Mouse (Mus musculus): Measurements from ENCODE around the gene Gng8.

The Gng8 gene

DNA sequence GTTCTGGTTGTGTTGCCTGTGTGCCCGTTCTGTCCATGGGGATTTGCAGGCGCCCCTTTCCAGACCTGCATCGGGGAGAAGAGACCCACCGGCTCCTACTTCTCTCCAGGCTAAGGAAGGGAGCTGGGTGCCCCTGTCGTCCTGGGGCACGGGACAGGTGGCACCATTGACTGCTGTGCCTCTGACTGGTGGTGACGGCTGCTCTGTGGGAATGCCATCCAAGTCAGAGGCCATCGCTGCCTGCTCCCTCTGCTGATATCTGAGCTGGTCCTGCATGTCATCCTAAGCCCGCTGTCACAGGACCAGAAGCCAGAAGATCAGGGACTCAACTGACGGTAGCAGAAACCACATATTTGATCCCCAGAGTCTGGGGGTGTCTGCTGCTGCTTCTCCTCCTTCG, 17.3 kb downstream of the Gng8 start:
- DNase-seq: no peak

DNA sequence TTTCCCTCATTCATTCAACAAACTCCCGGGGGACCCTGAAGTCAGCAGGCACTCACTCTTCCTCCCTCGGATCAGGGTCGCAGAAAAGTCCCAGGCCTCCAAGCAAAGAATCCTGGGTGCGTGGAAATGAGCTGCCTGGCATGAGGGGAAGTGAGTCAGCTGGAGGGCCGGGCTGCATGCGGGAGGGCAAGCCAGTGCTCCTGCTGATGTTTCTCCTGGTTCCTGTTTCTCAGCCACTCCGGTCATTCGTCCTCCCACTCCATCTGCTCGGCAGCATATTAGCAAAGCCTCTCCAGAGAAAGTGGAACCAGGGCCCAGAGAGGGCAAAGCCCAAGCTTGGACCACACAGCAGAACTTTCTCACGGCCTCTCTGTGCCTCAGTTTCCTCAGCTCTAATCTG, 18.3 kb downstream of the Gng8 start:
- no peak for DNase-seq

DNA sequence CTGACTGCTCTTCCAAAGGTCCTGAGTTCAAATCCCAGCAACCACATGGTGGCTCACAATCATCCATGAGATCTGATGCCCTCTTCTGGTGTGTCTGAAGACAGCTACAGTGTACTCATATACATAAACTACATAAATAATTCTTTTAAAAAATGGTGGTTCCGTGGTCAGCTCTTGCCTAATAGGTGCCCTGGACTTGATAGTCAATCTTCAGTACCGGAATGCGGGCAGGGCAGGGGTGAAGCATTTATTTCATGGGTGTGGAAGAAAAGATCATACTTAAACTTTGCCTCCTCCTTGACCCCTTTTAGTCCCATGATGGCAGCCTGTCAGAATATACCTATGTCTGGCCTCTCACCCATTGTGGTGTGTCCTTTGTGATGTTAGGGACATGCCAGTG, 20.3 kb downstream of the Gng8 start:
- DNase-seq: no peak

DNA sequence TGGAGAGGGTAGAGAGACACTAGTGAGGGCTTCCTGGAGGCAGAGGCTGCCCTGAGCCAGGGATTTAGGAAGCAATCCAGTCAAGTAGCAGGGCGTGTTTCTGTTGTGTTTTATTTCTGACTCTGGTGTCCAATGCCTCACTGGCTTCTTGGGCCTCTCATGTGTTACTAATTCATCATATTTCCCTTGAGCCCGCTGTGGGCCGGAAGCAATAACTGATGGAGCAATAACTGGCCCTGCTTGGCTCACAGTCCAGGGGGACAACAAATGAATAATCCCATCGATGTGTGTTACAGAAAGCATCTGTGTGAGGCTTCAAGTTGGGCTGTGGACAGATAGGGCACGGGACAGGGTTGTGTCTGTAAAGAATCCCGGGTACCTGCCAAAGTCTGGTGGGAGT, 20.8 kb downstream of the Gng8 start:
- no peak for DNase-seq

DNA sequence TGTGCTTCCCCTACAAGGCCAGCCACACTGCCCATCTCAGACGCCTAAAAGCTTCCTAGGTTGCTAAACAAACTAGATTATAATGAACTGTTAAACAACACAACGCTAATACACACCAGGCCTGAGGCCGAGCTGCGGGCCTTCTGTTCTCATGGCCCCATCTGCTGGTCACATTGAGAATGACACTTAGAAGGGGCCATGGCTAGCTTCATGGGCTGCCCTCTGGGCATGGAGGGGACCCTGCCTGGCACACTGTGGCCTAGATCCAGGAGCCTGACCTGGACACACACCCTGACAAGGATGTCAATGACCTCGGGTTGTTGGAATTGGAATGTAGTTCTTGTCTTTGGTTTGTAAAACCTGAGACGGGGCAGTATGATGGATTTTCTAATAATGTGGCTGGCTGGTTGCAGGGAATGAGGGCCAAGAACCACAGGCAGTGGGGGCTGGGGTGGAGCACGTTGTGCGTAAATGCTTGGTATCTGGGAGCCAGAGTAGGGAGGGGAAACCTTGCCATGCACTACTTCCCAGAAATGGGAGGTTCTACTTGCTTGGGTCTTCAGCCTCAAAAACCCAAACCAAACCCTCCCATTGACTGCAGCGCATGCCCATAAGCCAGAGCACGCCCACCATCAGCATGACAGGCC, 22.3 kb downstream of the Gng8 start:
- DNase-seq: peak; percentile 54 to 62

DNA sequence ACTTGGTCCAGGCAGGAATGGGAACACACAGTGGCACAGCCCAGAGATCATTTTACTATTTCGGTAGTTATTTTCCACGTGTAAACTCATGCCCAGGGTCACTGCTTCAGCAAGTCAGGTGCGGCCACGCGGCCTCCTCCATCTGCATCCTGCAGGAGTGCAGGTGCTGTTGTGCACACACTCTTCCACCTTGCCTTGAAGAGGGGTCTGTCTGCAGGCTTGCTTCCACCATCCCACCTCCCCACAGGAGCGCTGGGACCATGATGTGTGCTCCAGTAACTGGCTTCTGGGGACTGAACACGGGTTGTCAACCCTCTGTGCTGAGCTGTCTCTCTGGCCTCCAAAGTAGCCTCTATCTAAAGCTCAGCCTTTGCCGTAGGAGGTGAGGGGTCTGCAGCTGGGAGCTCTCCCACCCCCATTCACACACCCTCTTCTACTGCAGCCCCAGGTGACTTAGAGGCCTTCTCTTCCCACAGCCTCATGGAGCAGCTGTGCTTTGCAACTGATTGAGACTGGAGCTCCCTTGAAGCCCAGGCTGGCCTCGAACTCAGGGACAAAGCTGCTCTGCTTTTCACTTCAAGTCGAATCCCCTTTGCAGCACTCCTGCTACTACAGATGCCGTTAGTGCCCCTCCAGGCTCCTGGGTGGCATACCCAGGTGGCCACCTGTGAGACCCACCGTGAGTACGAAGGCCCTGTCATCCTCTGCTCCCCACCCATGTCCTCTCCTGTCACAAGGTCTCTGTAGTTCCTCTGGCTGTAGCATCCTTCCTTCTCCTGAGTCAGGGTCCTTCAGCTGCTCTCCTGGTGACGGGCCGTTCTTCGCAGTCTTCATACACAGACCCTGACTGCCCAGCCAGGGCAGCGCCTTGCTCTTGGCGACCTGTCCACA, 23.1 kb downstream of the Gng8 start:
- DNase-seq: no peak

DNA sequence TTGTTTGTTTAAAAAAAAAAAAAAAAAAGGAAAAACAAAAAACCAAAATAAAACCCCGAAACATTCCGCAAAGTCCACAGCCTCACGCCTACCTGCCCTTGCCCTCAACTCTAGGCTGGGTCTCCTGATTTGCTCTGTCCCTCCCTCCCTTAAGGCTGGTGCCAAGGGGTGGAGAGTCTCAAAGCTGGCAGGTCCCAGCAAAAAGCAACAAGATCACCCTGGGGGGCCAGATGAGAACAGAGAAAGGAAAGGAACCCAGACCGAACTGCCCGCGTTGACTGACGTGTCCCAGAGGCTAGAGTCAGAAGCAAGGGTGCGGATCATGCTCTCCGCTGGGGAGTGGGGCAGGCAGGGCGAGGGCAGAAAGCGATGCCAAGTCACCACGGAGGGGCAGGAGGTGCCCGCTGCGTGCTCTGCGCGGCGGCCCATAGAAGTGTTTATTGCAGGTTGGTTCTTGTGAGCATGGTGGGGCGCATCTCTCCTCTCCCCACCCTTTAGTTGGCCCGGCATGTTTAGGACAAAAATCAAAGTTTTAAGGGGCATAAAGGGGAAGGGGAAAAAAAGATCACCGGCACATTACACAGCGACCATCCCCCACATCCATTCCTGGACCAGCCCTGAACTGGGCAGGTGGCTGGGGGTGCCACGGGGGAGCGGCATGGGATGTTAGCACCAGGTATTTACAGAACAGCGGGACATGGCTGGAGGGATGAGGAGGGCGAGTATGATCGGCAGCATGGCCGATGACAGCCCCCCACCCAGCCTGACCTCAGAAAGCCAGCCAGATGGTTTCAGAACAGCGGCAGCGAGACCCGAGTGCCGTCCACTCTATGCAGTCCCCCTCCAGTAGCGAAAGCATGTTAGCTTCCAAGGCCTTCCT, 24.1 kb downstream of the Gng8 start:
- no peak for DNase-seq

DNA sequence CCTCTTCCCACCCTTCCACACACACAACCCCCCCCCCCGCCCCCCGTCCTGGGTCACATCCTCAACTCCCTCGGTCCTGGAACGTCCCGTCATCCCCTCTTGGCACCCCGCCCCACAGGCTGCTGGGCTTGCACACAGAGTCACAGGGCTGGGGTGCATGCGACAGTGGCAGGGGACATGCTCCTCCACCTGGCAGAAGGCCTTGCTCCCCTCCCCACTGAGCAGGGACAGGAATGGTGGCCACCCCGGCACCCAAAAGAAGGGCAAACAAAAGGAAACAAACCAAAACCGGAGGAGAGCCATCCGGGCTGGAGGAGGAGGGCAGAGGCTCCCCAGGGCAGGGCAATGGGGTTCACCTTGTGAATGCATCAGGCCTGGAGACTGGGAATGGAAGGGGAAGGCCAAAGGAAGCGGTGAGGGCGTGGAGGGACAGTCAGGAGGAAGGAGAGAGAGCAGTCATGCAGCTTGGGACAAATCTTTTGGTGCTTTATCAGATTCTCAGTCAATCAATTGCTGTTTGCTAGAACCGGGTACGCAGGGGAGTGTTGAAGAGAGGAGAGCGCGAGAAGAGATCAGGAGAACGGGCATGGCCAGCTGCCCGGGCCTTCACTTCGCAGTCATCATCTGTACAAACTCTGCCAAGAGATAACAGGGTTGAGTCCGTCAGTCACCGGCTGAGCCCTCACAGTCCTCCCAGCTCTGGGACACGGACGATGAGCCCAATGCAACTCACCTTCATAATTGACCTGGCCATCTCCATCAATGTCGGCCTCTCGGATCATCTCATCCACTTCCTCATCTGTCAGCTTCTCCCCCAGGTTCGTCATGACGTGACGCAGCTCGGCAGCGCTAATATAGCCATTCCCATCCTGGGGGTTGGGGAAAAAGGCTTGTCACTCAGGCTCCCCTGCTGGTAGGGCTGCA, 25.0 kb downstream of the Gng8 start:
- no peak for DNase-seq

DNA sequence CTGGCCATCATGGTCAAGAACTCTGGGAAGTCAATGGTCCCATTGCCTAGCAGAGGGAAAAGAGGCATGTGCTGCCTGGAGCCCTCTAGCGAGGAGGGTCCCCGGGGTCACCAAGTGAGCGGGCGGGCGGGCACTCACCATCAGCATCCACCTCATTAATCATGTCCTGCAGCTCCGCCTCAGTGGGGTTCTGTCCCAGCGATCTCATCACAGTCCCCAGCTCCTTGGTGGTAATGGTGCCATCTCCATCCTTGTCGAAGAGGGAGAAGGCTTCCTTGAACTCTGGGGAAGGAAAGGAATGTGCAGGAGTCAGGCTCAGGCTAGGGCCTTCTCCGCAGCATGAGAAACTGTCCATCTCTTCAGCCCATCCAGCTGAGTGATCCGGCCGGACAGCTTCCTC, 25.9 kb downstream of the Gng8 start:
- DNase-seq: no peak

DNA sequence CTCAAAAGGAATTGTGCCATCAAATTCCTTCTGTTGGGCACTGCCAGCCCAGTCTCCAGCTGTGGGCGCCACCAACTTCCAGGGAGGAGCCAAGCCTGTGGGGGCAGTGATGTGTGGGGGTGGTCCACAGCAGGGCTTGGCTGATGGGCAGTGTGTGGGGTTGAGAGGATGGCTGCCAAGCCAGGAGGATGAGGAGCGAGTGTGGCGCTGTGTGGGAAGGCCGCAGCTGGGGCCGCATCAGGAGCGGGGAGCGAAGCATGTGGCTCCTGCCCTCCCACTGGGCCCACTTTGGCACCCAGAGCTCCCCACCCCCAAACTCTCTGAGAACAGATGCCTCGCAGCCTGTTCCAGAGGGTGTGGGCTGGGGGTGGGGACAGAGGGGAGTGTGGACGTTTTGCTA, 26.4 kb downstream of the Gng8 start:
- DNase-seq: no peak

DNA sequence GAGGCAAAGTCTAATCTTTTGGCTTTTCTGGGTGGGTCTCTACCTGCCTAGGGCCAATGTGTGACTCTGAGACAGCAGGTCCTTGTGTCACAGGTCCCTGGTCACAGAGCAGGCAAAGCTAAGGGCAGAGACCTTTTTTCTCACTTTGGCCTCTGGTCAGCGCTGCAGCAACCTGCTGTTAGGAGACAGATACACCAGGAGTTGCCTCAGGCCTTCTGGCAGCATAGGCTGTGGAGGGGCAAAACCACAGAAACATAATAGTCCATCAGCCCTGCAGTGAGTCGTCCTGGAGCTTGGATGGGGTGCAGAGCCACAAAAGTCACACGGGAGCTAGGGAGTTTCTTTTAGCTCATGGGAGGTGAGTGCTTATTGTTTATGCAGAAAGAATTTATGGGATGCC, 27.1 kb downstream of the Gng8 start:
- no peak for DNase-seq

DNA sequence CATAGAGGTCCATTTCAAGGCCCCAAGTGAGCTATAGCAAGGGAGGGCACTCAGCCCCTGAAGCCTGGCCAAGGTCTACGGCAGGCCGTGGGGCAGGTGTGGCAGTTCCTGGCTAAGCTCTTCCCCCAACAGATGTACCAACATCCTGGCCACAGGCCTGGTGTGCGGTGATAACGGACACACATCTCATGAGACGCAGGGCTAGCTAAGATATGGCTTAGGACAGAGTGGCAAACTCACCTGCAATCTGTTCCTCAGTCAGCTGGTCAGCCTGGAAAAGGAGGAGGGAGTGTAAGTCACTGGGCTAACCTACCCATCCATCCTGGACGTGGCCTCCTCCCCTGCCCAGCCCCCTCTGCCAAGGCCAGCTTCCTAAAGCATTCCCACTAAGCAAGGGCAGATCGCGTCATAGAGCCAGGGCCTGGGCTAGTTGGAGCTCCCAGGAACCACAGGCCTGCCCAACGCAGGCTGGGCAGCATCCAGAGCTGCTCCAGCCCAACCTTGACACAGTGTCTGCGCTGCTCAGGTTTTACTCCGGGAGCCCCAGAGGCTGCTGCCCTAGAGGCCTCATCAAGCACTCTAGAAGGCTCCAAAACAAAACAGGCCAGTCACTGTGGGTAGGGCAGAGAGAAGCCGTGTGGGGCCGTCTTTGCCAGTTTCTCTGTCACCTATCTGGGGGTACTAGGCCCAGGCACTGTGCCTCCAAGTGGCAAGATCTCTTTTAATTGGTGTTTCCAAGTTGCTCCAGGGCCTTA, 28.0 kb downstream of the Gng8 start:
- no peak for DNase-seq

DNA sequence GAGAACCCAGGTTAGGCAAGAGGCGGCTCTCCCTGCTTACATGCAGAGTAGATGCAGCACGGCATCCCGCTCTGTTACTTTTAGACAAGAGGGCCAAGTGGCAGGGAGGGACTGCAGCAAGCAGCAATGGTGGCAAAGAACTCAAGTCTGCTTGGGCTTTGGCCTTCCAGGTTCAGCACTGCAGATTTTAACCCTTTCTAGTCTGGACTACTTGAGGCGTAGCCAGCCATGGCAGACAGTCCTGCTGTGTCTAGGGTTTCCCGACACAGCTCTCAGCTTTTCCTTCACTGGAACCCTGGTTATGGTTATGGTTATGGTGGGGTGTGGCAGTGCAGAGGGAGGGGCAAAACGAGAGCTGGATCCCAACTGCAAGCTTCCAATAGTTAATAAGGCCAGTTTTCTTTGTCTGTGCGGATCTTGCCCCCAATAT, 28.6 kb downstream of the Gng8 start:
- no peak for DNase-seq

DNA sequence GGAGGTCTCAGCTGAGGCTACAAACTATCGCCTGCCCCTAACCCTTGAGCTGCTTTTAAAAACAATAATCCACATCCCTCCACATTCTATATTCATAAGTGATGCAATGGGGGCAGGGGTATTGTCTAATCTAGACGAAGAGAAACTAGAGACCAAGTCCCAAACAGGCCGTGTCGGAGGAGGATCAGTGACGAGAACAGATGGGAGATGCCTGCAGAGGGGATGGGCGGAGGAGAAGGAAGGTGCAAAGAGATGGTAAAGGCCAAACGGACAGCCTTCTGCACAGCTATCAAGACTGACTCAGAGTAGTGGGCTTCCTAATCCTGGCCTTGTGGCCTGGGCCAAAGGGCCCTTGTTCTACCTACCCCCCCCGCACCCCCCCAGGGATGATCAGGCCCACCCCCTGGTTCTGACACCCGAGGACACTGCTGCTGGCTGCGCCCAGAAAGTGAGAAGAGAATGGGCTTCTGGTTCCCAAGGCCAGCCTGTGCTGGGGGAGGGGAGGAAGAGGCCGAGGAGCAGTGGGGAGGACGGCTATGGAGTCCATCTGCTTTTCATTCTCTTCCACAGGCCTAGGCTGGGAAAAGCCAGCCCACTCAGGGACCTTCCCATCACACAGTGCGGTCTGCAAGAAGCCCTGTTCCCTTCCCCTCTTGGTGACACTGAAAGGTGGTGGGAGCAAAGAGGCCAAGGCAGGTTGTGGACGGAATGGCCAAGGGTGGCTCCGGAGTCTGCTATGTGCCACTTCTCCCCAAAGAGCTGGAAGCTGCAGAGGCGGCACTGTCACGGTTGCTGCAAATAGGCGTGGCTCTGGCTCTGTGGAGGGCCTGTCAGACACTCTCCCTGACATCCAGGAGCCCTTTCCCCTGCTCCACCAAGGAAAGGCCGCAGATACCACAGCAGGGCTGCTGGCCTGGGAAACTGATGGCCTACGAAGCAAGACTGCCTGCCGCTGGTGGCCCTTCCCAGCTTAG, 29.5 kb downstream of the Gng8 start:
- DNase-seq: no peak

DNA sequence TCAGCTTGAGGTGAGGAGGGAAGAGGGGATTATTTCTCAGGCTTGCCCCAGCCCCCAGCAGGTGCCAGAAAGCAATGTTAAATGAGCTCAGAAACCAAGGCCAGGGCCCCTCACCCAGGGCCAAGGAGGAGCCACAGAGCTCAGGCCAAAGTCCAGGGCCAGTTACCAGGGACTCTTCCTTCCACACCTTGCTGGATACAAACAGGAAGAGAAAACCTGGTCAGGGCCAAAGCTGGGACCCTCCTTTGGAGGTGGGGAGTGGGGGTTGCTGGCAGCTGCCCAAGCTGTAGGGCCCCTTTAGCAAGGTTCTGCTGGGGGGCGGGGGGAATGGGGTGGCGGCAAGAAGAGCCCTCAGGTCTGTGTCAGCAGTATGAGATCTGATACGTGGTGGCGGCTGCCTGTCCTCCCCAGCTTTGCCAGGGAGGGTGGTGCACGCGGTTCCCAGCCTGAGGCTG, 30.3 kb downstream of the Gng8 start:
- no peak for DNase-seq

DNA sequence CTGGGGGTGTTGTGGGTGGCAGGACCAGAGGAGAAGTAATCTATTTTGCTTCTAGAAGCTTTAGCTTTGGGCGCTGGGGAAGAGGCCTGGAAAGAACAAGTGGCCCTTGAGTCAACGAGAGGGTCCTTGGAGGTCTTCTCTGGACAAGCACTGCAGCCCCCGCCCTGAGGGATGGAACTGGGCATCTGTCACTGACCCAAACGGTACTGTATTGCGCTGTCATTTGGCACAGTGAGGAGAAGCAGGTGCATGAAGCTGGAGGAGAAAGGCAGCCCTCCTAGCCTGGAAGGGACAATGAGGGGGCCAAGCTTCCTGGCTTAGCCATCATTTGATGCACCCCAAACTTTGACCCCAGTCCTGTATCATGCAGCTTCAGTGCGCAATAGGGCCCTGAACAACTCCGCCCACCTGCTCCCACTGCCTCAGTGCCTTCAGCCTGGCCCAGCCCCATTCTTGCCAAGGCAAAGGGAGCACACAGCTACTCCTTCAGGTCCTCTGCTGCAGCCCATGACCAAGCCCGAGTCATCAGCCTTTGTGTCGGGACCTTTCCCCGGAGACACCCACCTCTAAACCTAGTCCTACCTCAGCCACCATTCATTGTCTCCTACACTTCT, 30.9 kb downstream of the Gng8 start:
- DNase-seq: no peak

DNA sequence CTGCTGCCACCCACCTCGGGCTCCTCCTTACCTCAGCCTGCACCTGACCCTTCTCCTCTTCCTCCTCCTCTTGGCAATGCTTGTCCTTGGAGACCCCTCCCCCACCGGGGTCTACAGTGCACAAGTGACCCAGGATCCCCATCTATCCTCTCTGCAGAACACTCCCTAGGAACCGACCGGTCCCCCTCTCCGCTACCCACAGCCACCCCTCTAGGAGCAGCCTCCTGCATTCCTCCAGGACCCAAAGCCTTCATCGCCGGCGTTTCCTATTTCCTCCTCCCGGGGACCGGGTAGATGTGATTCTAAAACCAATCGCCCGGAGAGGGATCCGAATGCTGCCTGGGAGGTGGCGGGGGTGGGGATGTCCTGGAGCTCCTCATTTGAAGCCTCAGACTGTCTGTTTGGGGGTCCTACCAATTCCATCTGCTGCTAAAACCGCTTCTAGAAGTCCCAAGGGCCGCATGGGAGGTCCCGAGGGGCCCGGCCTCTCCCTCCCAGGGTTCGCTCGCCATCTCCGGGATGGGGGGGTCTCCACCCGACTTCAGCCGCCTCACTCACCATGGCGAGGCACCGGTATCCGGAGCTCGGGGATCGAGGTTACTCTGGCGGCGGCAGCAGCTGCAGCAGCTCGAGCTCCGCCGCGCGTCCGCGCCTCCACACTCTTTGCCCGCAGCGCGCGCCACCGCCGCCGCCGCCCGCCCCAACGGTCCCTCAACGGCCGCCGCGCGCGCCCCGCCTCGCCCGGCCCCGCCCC, 31.9 kb downstream of the Gng8 start:
- peak in 1 of 2 experiments; percentile 44 for DNase-seq

DNA sequence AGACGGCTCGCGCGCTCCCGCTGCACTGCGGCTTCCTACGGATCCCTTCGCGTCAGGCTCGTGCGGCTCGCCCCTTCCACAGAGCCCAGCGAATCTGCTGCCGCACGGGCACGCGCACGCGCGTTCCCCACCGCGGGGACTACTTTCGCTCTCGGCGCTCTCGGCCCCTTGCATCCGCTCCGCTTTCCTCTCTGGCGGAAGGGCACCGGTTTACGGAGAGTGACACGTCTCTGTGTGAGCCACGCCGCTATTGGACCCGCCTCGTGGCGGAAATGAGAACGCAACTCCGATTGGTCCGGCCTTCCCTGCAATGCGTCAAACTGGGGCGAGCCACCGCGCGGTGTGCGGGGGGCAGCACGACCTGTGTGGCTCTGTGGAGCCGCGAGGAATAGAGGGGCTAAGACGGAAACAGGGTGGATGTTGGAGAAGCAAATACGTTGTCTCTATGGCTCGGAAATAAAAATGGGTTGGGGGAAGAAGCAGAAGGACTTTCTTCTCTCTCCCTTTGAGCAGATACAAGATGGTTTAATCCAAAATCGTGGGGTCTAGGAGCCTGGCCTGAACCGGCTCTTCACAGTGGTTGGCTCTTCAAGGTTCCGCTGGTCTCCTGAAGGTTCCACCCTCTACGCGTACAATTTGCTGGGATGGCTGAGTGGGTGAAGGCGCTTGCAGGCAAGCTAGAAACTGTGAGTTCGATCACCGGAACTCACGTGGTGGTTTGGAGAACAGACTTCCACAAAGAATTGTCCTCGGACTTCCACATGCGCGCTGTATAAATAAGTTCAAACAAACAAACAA, 32.6 kb downstream of the Gng8 start, which contains the start of gene Calm3:
Calm3 (minus strand) TSS at position 78 of the 798 bp plus-strand sequence.
- peak; percentile 99 for DNase-seq
